Mouse (Mus musculus): ENCODE data around the gene Sh2d2a. TPM values are rescaled to one million over a fixed set of nuclear protein-coding genes. Genes with fewer than 3 reads are reported as not detected.

Gene Sh2d2a
- 0.01 TPM for polyA plus RNA-seq (2012; fragmentation: generic; extraction: Trizol)
- long read RNA-seq, experiment 1 = 0 reads
- long read RNA-seq, experiment 2 = 0 reads

DNA sequence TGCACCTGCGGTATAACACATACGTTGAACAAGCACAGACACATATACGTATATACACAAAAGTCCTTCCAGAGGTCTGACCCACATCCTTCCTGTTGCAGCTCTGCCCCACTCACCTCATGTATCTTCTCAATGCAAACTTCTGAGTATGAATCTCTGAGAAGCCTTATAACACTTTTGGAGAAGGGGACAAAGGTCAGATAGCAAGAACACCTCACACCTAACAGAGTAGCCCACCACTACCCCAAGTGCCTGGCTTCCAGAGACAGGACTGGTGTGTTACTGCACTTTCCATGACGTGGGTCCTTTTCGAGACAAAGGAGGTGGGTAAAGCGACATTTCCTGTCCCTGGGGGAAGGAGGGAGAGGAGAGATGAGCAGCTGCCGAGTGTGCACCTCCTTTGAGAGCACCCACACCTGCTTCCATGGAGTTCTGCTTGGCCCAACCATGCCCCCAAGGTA lies at the start of gene Sh2d2a:
Gene Sh2d2a (plus strand): TSS at position 106 of the 461 bp plus-strand sequence.
- TF ChIP-seq MYOG (IDR thresholded peaks at IDR 0.05; ENCODE audit: control insufficient read depth, extremely low read depth, insufficient read length) (no peak), CEBPB (IDR thresholded peaks at IDR 0.05; ENCODE audit: low read depth) (no peak), USF1 (IDR thresholded peaks at IDR 0.05; ENCODE audit: low read depth) (no peak), FOSL1 (IDR thresholded peaks at IDR 0.05; ENCODE audit: insufficient read depth, low read length, poor library complexity, severe bottlenecking) (no peak), MYOD1 (IDR thresholded peaks at IDR 0.05; ENCODE audit: control insufficient read depth, insufficient read length, low read depth) (no peak), MAX (IDR thresholded peaks at IDR 0.05) (no peak), CTCF (IDR thresholded peaks at IDR 0.05; ENCODE audit: control insufficient read depth, insufficient read depth, insufficient read length) (no peak)

DNA sequence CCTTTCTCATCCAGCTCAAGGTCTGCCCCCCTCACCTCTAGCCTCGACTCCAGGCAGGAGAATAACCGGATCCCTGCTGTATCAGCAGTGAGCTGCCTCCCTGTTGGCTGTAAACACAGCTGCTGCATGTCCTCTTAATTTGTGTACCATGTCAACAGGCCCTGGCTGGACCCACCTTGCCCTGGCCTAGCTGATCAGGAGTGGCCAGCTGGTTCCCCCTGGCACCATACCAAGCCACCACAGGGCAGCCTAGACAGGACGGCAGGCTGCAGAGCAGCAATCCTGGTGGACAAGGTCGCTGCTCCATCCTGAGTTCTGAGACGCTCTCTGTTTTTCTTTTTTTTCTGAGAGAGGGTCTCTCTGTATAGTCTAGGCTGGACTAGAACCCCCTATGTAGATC lies 44.9 kb upstream of the Sh2d2a start:
- Histone ChIP-seq H3K27me3 (ENCODE audit: control insufficient read depth, insufficient read depth, insufficient read length) (peaks cover 84% of the 10 kb centered on the region), H3K36me3 (ENCODE audit: control insufficient read depth, insufficient read depth) (no peaks in the 10 kb centered on the region), H3K4me3 (ENCODE audit: insufficient read depth, poor library complexity, severe bottlenecking) (no peak overlapping the region), H3K79me2 (ENCODE audit: control insufficient read depth, insufficient read depth) (no peaks in the 10 kb centered on the region), H3K79me3 (ENCODE audit: low read depth) (no peaks in the 10 kb centered on the region), H3ac (ENCODE audit: control insufficient read depth, insufficient read length, low read depth) (no peak overlapping the region)
- TF ChIP-seq MAX (IDR thresholded peaks at IDR 0.05) = no peak
- no peak for TF ChIP-seq USF1 (IDR thresholded peaks at IDR 0.05; ENCODE audit: low read depth)
- no peak for TF ChIP-seq CTCF (IDR thresholded peaks at IDR 0.05; ENCODE audit: control insufficient read depth, insufficient read depth, insufficient read length)
- TF ChIP-seq MYOG (IDR thresholded peaks at IDR 0.05; ENCODE audit: control insufficient read depth, extremely low read depth, insufficient read length) = no peak
- TF ChIP-seq CEBPB (IDR thresholded peaks at IDR 0.05; ENCODE audit: low read depth) = no peak
- no peak for TF ChIP-seq MYOD1 (IDR thresholded peaks at IDR 0.05; ENCODE audit: control insufficient read depth, insufficient read length, low read depth)
- no peak for TF ChIP-seq FOSL1 (IDR thresholded peaks at IDR 0.05; ENCODE audit: insufficient read depth, low read length, poor library complexity, severe bottlenecking)

More for the DNA sequence above, at the start of gene Sh2d2a:
- Histone ChIP-seq H3K79me2 (ENCODE audit: control insufficient read depth, insufficient read depth) (no peaks in the 10 kb centered on the region), H3K36me3 (ENCODE audit: control insufficient read depth, insufficient read depth) (no peaks in the 10 kb centered on the region), H3K27me3 (ENCODE audit: control insufficient read depth, insufficient read depth, insufficient read length) (peaks cover 11% of the 10 kb centered on the region), H3K4me3 (ENCODE audit: insufficient read depth, poor library complexity, severe bottlenecking) (no peak within 1 kb of the TSS), H3K79me3 (ENCODE audit: low read depth) (no peaks in the 10 kb centered on the region), H3ac (ENCODE audit: control insufficient read depth, insufficient read length, low read depth) (no peak within 1 kb of the TSS)

GRCm38 (mm10) chr3:87804038-87804677 lies 42.4 kb upstream of the Sh2d2a start:
- no peaks in the 10 kb centered on the region for H3K79me2 ChIP-seq (ENCODE audit: control insufficient read depth, insufficient read depth)
- no peak overlapping the region for H3ac ChIP-seq (ENCODE audit: control insufficient read depth, insufficient read length, low read depth)
- no peak overlapping the region for H3K4me3 ChIP-seq (ENCODE audit: insufficient read depth, poor library complexity, severe bottlenecking)
- peaks cover 74% of the 10 kb centered on the region for H3K27me3 ChIP-seq (ENCODE audit: control insufficient read depth, insufficient read depth, insufficient read length)
- TF ChIP-seq MYOD1 (IDR thresholded peaks at IDR 0.05; ENCODE audit: control insufficient read depth, insufficient read length, low read depth) = no peak
- no peak for TF ChIP-seq CEBPB (IDR thresholded peaks at IDR 0.05; ENCODE audit: low read depth)
- no peak for TF ChIP-seq USF1 (IDR thresholded peaks at IDR 0.05; ENCODE audit: low read depth)
- no peak for TF ChIP-seq MYOG (IDR thresholded peaks at IDR 0.05; ENCODE audit: control insufficient read depth, extremely low read depth, insufficient read length)
- no peak for TF ChIP-seq CTCF (IDR thresholded peaks at IDR 0.05; ENCODE audit: control insufficient read depth, insufficient read depth, insufficient read length)
- H3K79me3 ChIP-seq (ENCODE audit: low read depth) = no peaks in the 10 kb centered on the region
- H3K36me3 ChIP-seq (ENCODE audit: control insufficient read depth, insufficient read depth) = no peaks in the 10 kb centered on the region

DNA sequence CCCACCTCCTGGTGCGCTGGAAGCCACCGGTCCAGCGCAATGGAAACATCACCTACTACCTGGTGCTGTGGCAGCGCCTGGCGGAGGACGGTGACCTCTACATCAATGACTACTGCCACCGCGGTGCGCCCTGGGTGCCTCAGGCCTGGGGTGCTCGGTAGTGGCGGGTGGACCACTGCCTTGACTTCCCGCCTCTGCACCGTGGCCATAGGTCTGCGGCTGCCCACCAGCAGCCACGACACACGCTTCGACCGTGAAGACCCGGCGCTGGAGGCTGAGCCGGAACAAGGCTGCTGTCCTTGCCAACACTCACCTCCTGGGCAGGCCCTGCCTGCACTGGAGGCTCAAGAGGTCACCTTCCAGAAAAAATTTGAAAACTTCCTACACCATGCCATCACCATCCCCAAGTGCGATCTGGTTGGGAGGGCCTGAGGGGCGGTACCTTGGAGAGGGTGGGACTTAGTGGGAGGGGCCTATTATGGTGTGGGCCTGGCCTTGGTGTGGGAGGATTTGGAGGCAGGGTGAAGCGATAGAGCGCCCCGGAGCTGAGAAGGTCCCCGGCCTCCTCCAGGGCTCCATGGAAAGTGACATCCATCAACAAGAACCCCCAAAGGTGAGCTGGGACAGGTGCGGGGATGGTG lies 37.1 kb upstream of the Sh2d2a start:
- Histone ChIP-seq H3ac (ENCODE audit: control insufficient read depth, insufficient read length, low read depth) (no peak overlapping the region), H3K79me2 (ENCODE audit: control insufficient read depth, insufficient read depth) (no peaks in the 10 kb centered on the region), H3K36me3 (ENCODE audit: control insufficient read depth, insufficient read depth) (no peaks in the 10 kb centered on the region), H3K4me3 (ENCODE audit: insufficient read depth, poor library complexity, severe bottlenecking) (no peak overlapping the region), H3K79me3 (ENCODE audit: low read depth) (no peaks in the 10 kb centered on the region), H3K27me3 (ENCODE audit: control insufficient read depth, insufficient read depth, insufficient read length) (peaks cover 71% of the 10 kb centered on the region)
- TF ChIP-seq CTCF (IDR thresholded peaks at IDR 0.05; ENCODE audit: control insufficient read depth, insufficient read depth, insufficient read length) (no peak), USF1 (IDR thresholded peaks at IDR 0.05; ENCODE audit: low read depth) (no peak), MYOG (IDR thresholded peaks at IDR 0.05; ENCODE audit: control insufficient read depth, extremely low read depth, insufficient read length) (no peak), CEBPB (IDR thresholded peaks at IDR 0.05; ENCODE audit: low read depth) (no peak), MYOD1 (IDR thresholded peaks at IDR 0.05; ENCODE audit: control insufficient read depth, insufficient read length, low read depth) (no peak), MAX (IDR thresholded peaks at IDR 0.05) (no peak), FOSL1 (IDR thresholded peaks at IDR 0.05; ENCODE audit: insufficient read depth, low read length, poor library complexity, severe bottlenecking) (no peak)

DNA sequence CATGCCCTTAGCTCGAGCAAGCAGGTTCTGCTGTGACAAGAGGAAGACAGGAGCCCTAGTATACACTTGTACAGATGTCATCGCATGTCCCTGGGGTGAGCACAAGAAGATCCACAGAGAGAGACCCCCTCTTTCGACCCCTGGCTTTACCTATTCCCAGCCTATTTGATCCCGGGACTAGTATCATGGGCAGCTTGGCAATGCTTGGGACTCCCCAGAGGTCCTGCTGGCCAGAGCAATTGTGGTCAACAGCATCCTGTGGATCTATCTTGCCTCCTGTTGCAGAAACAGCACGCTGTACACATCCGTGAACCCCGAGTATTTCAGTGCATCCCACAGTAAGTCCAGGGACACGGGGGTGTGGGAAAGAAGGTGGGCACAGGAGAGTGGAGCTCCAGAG lies 35.3 kb upstream of the Sh2d2a start:
- TF ChIP-seq MYOG (IDR thresholded peaks at IDR 0.05; ENCODE audit: control insufficient read depth, extremely low read depth, insufficient read length) = no peak
- no peak for TF ChIP-seq MAX (IDR thresholded peaks at IDR 0.05)
- TF ChIP-seq FOSL1 (IDR thresholded peaks at IDR 0.05; ENCODE audit: insufficient read depth, low read length, poor library complexity, severe bottlenecking) = no peak
- no peak for TF ChIP-seq CTCF (IDR thresholded peaks at IDR 0.05; ENCODE audit: control insufficient read depth, insufficient read depth, insufficient read length)
- TF ChIP-seq CEBPB (IDR thresholded peaks at IDR 0.05; ENCODE audit: low read depth) = no peak
- TF ChIP-seq USF1 (IDR thresholded peaks at IDR 0.05; ENCODE audit: low read depth) = no peak
- TF ChIP-seq MYOD1 (IDR thresholded peaks at IDR 0.05; ENCODE audit: control insufficient read depth, insufficient read length, low read depth) = no peak
- H3K27me3 ChIP-seq (ENCODE audit: control insufficient read depth, insufficient read depth, insufficient read length) = peaks cover 74% of the 10 kb centered on the region
- H3ac ChIP-seq (ENCODE audit: control insufficient read depth, insufficient read length, low read depth) = no peak overlapping the region
- no peaks in the 10 kb centered on the region for H3K79me2 ChIP-seq (ENCODE audit: control insufficient read depth, insufficient read depth)
- no peaks in the 10 kb centered on the region for H3K36me3 ChIP-seq (ENCODE audit: control insufficient read depth, insufficient read depth)
- no peak overlapping the region for H3K4me3 ChIP-seq (ENCODE audit: insufficient read depth, poor library complexity, severe bottlenecking)
- no peaks in the 10 kb centered on the region for H3K79me3 ChIP-seq (ENCODE audit: low read depth)
